Mouse (Mus musculus): ENCODE measurements around the gene Gpr15.
A peak's percentile ranks its signal among the peaks of the same experiment; 100 is the strongest.

GRCm38 (mm10) chr16:58751314-58751713, 32.4 kb upstream of the Gpr15 start:
- TF ChIP-seq POLR2A (IDR thresholded peaks at IDR 0.05; ENCODE audit: borderline replicate concordance, low read depth, low read length) (no peak), CTCF (IDR thresholded peaks at IDR 0.05; ENCODE audit: low read depth, low read length) (0 out of 2 replicates have a peak, but pooled peaks have one; percentile 10)

Data from bone marrow macrophage, adult 2 months (primary cell).